Mouse (Mus musculus): Measurements from ENCODE around the gene Alpk1. TPM values are rescaled to one million over a fixed set of nuclear protein-coding genes. Genes with fewer than 3 reads are reported as not detected.

The Alpk1 gene
- polyA plus RNA-seq, 1 experiment from 2014 or later = 0.64 TPM

DNA sequence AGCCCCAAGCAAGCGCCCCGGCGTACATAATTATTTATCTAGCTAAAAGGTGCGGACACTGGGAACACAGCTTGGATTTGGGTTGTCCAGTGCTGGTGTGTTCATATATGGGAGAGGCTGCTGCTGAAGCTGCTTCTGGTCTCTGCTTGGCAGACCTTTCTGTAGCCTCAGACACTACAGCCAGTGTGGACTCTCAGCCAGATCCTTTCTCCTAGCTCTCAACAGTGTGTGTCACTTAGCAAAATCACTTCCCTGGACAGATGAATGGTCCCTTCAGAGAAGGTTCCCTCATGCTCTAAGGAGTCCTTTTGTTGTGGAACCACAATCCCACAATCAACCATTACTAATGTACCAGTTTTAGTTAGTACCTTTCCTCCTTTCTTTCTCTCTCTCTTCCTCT, 21.5 kb downstream of the Alpk1 start:
- 60% methylated on average over 4 of the region's 4 CpGs for WGBS (ENCODE audit: insufficient replicate concordance)
- Histone ChIP-seq H3K4me1 (peaks cover 12% of the 10 kb centered on the region; the same call in 1 of the 2 replicates), H3K4me3 (no peak overlapping the region), H3K4me2 (no peak overlapping the region), H3K9ac (no peak overlapping the region), H3K27me3 (replicated peaks) (peaks cover 16% of the 10 kb centered on the region), H3K9me3 (replicated peaks) (no peaks in the 10 kb centered on the region), H3K27ac (no peak overlapping the region), H3K36me3 (no peaks in the 10 kb centered on the region)
- no peak for ATAC-seq

DNA sequence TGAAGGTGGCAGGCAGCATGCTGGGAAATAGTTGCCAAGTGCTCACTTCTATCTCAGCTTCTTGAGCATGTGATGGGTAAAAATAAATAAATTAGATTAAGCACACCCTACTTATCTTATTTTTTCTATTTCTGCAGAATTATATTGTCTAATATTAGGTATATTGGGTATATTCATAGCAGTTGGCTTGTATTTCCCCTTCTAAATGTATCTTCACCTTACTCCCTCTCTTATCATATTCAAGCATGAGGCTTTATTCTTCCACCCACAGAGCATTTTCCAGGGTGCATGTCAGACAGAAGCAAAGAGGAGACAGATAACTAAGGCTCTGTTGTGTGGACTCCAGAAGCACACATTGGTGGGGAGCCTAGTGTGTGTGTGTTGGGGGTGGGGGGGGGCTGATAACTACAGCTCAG, 22.4 kb downstream of the Alpk1 start:
- Histone ChIP-seq H3K4me3 (no peak overlapping the region), H3K27ac (no peak overlapping the region)
- ATAC-seq = peak; percentile 80

DNA sequence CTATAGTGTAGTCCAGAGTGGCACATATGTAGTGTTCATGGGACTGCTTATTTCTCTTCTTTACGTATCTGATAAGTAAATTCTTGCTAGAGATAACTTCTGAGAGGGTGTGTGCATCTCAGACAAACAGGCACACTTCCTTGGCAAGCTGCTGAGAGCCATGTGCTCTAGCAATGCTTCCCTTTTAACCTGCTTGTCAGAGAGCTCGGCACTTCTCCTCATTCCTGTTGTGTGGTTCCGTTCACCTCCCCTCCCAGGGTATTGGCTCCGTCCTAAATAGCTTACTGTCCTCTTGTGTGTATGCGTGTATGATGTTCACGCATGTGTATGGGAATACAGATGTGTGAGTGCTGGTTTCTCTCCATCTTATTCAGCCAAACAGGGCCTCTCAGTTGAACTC, 23.9 kb downstream of the Alpk1 start:
- Histone ChIP-seq H3K27me3 (replicated peaks) (peaks cover 16% of the 10 kb centered on the region), H3K9ac (no peak overlapping the region)

More for the DNA sequence above, 22.4 kb downstream of the Alpk1 start:
- H3K9me3 ChIP-seq (replicated peaks) = no peaks in the 10 kb centered on the region
- no peak overlapping the region for H3K4me2 ChIP-seq
- H3K27me3 ChIP-seq (replicated peaks) = peaks cover 16% of the 10 kb centered on the region
- no peaks in the 10 kb centered on the region for H3K36me3 ChIP-seq
- H3K4me1 ChIP-seq = peaks cover 12% of the 10 kb centered on the region; the same call in 1 of the 2 replicates
- H3K9ac ChIP-seq = no peak overlapping the region

GRCm38 (mm10) chr3:127749981-127750562, 30.3 kb downstream of the Alpk1 start:
- H3K9ac ChIP-seq = no peak overlapping the region
- H3K4me1 ChIP-seq = no peaks in the 10 kb centered on the region
- WGBS (ENCODE audit: insufficient replicate concordance) = 31% methylated on average over 12 of the region's 12 CpGs
- H3K27ac ChIP-seq = no peak overlapping the region
- H3K4me3 ChIP-seq = no peak overlapping the region
- no peaks in the 10 kb centered on the region for H3K36me3 ChIP-seq
- no peak for ATAC-seq
- H3K27me3 ChIP-seq (replicated peaks) = peaks cover 65% of the 10 kb centered on the region
- no peaks in the 10 kb centered on the region for H3K9me3 ChIP-seq (replicated peaks)
- no peak overlapping the region for H3K4me2 ChIP-seq

More for the DNA sequence above, 23.9 kb downstream of the Alpk1 start:
- Histone ChIP-seq H3K4me2 (no peak overlapping the region), H3K4me3 (no peak overlapping the region), H3K4me1 (peaks cover 12% of the 10 kb centered on the region; the same call in 1 of the 2 replicates), H3K27ac (no peak overlapping the region), H3K9me3 (replicated peaks) (no peaks in the 10 kb centered on the region), H3K36me3 (no peaks in the 10 kb centered on the region)
- ATAC-seq = no peak
- 65% methylated on average over 6 of the region's 6 CpGs for WGBS (ENCODE audit: insufficient replicate concordance)

- Histone ChIP-seq H3K4me3 (no peak overlapping the region), H3K27me3 (replicated peaks) (peaks cover 61% of the 10 kb centered on the region), H3K27ac (no peak overlapping the region), H3K36me3 (no peaks in the 10 kb centered on the region), H3K4me2 (no peak overlapping the region), H3K9me3 (replicated peaks) (no peaks in the 10 kb centered on the region), H3K9ac (no peak overlapping the region), H3K4me1 (no peaks in the 10 kb centered on the region)
- 38% methylated on average over 9 of the region's 9 CpGs for WGBS (ENCODE audit: insufficient replicate concordance)
- ATAC-seq = no peak
Measured at GRCm38 (mm10) chr3:127749266-127749665, 31.1 kb downstream of the Alpk1 start.

GRCm38 (mm10) chr3:127748644-127749043, 31.7 kb downstream of the Alpk1 start:
- WGBS (ENCODE audit: insufficient replicate concordance) = 47% methylated on average over 4 of the region's 4 CpGs
- no peak overlapping the region for H3K4me3 ChIP-seq
- H3K4me2 ChIP-seq = no peak overlapping the region
- H3K9me3 ChIP-seq (replicated peaks) = no peaks in the 10 kb centered on the region
- no peaks in the 10 kb centered on the region for H3K36me3 ChIP-seq
- no peaks in the 10 kb centered on the region for H3K4me1 ChIP-seq
- no peak overlapping the region for H3K9ac ChIP-seq
- no peak overlapping the region for H3K27ac ChIP-seq
- peaks cover 58% of the 10 kb centered on the region for H3K27me3 ChIP-seq (replicated peaks)
- ATAC-seq = no peak

- Histone ChIP-seq H3K36me3 (no peaks in the 10 kb centered on the region), H3K4me3 (no peak overlapping the region), H3K9ac (no peak overlapping the region), H3K27ac (no peak overlapping the region), H3K4me1 (no peaks in the 10 kb centered on the region), H3K9me3 (replicated peaks) (no peaks in the 10 kb centered on the region; the same call in 1 of the 2 replicates), H3K4me2 (no peak overlapping the region), H3K27me3 (replicated peaks) (peaks cover 55% of the 10 kb centered on the region)
- WGBS (ENCODE audit: insufficient replicate concordance) = 25% methylated on average over 16 of the region's 16 CpGs
- no peak for ATAC-seq
Measured at GRCm38 (mm10) chr3:127745911-127746640, 34.3 kb downstream of the Alpk1 start.

- H3K27me3 ChIP-seq (replicated peaks) = peaks cover 51% of the 10 kb centered on the region
- no peak overlapping the region for H3K4me2 ChIP-seq
- no peak overlapping the region for H3K9ac ChIP-seq
- no peaks in the 10 kb centered on the region; the same call in 1 of the 2 replicates for H3K9me3 ChIP-seq (replicated peaks)
- H3K4me3 ChIP-seq = no peak overlapping the region
- WGBS (ENCODE audit: insufficient replicate concordance) = 35% methylated on average over 6 of the region's 6 CpGs
- ATAC-seq = no peak
- no peaks in the 10 kb centered on the region for H3K36me3 ChIP-seq
- H3K4me1 ChIP-seq = no peaks in the 10 kb centered on the region
- H3K27ac ChIP-seq = no peak overlapping the region
Measured at GRCm38 (mm10) chr3:127745504-127745903, 34.8 kb downstream of the Alpk1 start.

GRCm38 (mm10) chr3:127743614-127744365, 36.5 kb downstream of the Alpk1 start:
- 73% methylated on average over 13 of the region's 14 CpGs for WGBS (ENCODE audit: insufficient replicate concordance)
- Histone ChIP-seq H3K27ac (no peak overlapping the region), H3K9me3 (replicated peaks) (no peaks in the 10 kb centered on the region; the same call in 1 of the 2 replicates), H3K4me3 (no peak overlapping the region), H3K9ac (no peak overlapping the region), H3K36me3 (no peaks in the 10 kb centered on the region), H3K4me1 (no peaks in the 10 kb centered on the region), H3K27me3 (replicated peaks) (peaks cover 37% of the 10 kb centered on the region), H3K4me2 (no peak overlapping the region)
- no peak for ATAC-seq

DNA sequence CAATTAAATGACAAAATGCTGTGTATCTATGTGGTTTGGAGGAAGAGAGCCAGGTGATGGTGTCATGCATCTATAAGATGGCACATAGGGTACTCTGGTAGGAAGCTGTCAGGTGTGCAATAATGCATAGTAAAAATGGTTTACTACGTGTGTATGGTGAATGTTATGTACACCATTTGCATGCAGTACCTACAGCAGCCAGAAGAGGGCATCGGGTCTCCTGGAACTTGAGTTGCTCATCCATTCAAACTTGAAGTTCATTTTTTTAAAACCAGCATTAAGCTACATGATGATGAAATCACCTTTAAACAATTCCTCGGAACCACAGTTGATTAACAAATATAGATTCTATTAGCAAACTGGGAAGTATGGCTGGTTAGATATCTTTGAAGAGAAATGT, 38.9 kb downstream of the Alpk1 start:
- Histone ChIP-seq H3K4me1 (no peaks in the 10 kb centered on the region), H3K4me3 (no peak overlapping the region), H3K27me3 (replicated peaks) (peaks cover 16% of the 10 kb centered on the region), H3K9ac (no peak overlapping the region), H3K36me3 (no peaks in the 10 kb centered on the region), H3K4me2 (no peak overlapping the region), H3K9me3 (replicated peaks) (no peaks in the 10 kb centered on the region; the same call in 1 of the 2 replicates), H3K27ac (no peak overlapping the region)
- WGBS (ENCODE audit: insufficient replicate concordance) = 82% methylated on average over 3 of the region's 3 CpGs
- ATAC-seq = no peak

GRCm38 (mm10) chr3:127737876-127738275, 42.5 kb downstream of the Alpk1 start:
- Histone ChIP-seq H3K36me3 (no peaks in the 10 kb centered on the region), H3K27me3 (replicated peaks) (no peaks in the 10 kb centered on the region), H3K4me3 (no peak overlapping the region), H3K4me1 (no peaks in the 10 kb centered on the region), H3K9ac (no peak overlapping the region), H3K9me3 (replicated peaks) (no peaks in the 10 kb centered on the region; the same call in 1 of the 2 replicates), H3K27ac (no peak overlapping the region), H3K4me2 (no peak overlapping the region)
- 73% methylated on average over 5 of the region's 5 CpGs for WGBS (ENCODE audit: insufficient replicate concordance)
- ATAC-seq = no peak

GRCm38 (mm10) chr3:127735395-127735794, 44.9 kb downstream of the Alpk1 start:
- no peaks in the 10 kb centered on the region for H3K36me3 ChIP-seq
- no peaks in the 10 kb centered on the region for H3K9me3 ChIP-seq (replicated peaks)
- H3K4me2 ChIP-seq = no peak overlapping the region
- ATAC-seq = no peak
- no peaks in the 10 kb centered on the region for H3K27me3 ChIP-seq (replicated peaks)
- H3K27ac ChIP-seq = no peak overlapping the region
- H3K4me1 ChIP-seq = no peaks in the 10 kb centered on the region
- 67% methylated on average over 3 of the region's 3 CpGs for WGBS (ENCODE audit: insufficient replicate concordance)
- no peak overlapping the region for H3K4me3 ChIP-seq
- no peak overlapping the region for H3K9ac ChIP-seq
